ENCODE assay signal across 9 mouse cellular contexts in the genomic region with DNA sequence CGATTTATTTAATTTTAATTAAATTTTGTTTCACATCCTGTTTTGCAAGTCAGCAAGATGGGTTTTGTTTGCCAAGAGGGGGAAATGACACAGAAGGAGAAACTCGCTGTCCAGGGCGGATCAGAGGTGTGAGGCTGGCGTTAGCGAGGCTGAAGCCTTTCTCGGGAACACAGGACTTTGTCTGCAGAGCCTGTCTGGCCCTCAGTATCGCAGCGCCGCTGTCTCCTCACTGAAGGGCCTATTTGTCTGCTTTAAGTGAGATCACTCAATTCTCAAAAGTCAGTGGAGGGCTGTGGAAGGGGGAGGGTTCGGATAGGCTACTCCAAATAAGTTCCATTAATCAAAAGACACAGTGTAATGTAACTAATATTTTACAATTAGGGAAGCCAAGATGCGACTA.
DNase-seq lines count a peak whose midpoint lies in the region; ATAC-seq lines count a peak whose summit lies in the region.
"Had no signal": no experiment of that assay in that cellular context is flagged by ENCODE, and none has a peak within 500 bp of the region (broad histone marks: within the 10 kb centered on the region; RNA-seq: fewer than 3 reads in every experiment).

No protein-coding gene starts in this region.

- WGBS in kidney, embryonic 14.5 days = 17% methylated on average over 11 of the region's 11 CpGs
- 13% methylated on average over 11 of the region's 11 CpGs for WGBS in forebrain, embryonic 16.5 days
- 18% methylated on average over 11 of the region's 11 CpGs for WGBS in midbrain, embryonic 12.5 days

- no peak overlapping the region for H3K27ac ChIP-seq in kidney, embryonic 14.5 days (ENCODE audit: low read depth, low read length)
- H3K27ac ChIP-seq in forebrain, embryonic 16.5 days (ENCODE audit: low read length) = peak overlapping the region; percentile 50; the same call in 1 of the 2 replicates
- no peak overlapping the region for H3K27ac ChIP-seq in midbrain, embryonic 12.5 days (replicated peaks)

- H3K4me2 ChIP-seq in kidney, embryonic 14.5 days (replicated peaks; ENCODE audit: low read depth, low read length) = peak overlapping the region; percentile 57
- H3K4me2 ChIP-seq in forebrain, embryonic 16.5 days (ENCODE audit: low read length) = peak overlapping the region; percentile 79
- peak overlapping the region; percentile 54 for H3K4me2 ChIP-seq in midbrain, embryonic 12.5 days (replicated peaks)

- no peaks in the 10 kb centered on the region for H3K9me3 ChIP-seq in kidney, embryonic 14.5 days (ENCODE audit: control insufficient read depth, low read length)
- H3K9me3 ChIP-seq in forebrain, embryonic 16.5 days (ENCODE audit: control insufficient read depth, low read length) = no peaks in the 10 kb centered on the region
- H3K9me3 ChIP-seq in midbrain, embryonic 12.5 days = no peaks in the 10 kb centered on the region

- no peak for DNase-seq in kidney, adult 18-20 months
- DNase-seq in cerebellum, postnatal 10 days = peak; percentile 55 to 66
- no peak for DNase-seq in gastrocnemius, postnatal 25 days
- DNase-seq in frontal cortex, postnatal 25 days (ENCODE audit: low spot score in 2 of 2) = no peak
- no peak for DNase-seq in urinary bladder, postnatal 14 days (ENCODE audit: low spot score)
- DNase-seq: kidney, postnatal 10 days had no signal

- peaks cover 18% of the 10 kb centered on the region; the same call in 1 of the 2 replicates for H3K4me1 ChIP-seq in kidney, embryonic 14.5 days (ENCODE audit: control insufficient read depth, insufficient read depth, low read length)
- H3K4me1 ChIP-seq in forebrain, embryonic 16.5 days (replicated peaks; ENCODE audit: control insufficient read depth, insufficient read depth, low read length) = peaks cover 38% of the 10 kb centered on the region
- H3K4me1 ChIP-seq in midbrain, embryonic 12.5 days = peaks cover 40% of the 10 kb centered on the region

- H3K9ac ChIP-seq in kidney, embryonic 14.5 days (ENCODE audit: low read depth, low read length) = no peak overlapping the region
- peak overlapping the region; percentile 66 for H3K9ac ChIP-seq in forebrain, embryonic 16.5 days (replicated peaks; ENCODE audit: low read depth, low read length)
- peak overlapping the region; percentile 41; the same call in 1 of the 2 replicates for H3K9ac ChIP-seq in midbrain, embryonic 12.5 days (replicated peaks)

- H3K27me3 ChIP-seq in kidney, embryonic 14.5 days (ENCODE audit: control insufficient read depth, insufficient read depth, low read length) = peaks cover 28% of the 10 kb centered on the region
- 0 out of 2 replicates have a peak, but pooled peaks cover 2% of the 10 kb centered on the region for H3K27me3 ChIP-seq in forebrain, embryonic 16.5 days (replicated peaks; ENCODE audit: control insufficient read depth, insufficient read depth, low read length)
- peaks cover 51% of the 10 kb centered on the region for H3K27me3 ChIP-seq in midbrain, embryonic 12.5 days

- peak overlapping the region; percentile 32 for H3K4me3 ChIP-seq in kidney, embryonic 14.5 days (ENCODE audit: low read length)
- H3K4me3 ChIP-seq in forebrain, embryonic 16.5 days (replicated peaks; ENCODE audit: low read length) = peak overlapping the region; percentile 41
- H3K4me3 ChIP-seq in midbrain, embryonic 12.5 days = peak overlapping the region; percentile 29

- ATAC-seq in kidney, embryonic 14.5 days (ENCODE audit: low FRiP score, low TSS enrichment) = no peak
- peak; percentile 29 for ATAC-seq in forebrain, embryonic 16.5 days
- peak; percentile 18 for ATAC-seq in midbrain, embryonic 12.5 days (ENCODE audit: low FRiP score, low read depth)

- H3K36me3 ChIP-seq in kidney, embryonic 14.5 days (ENCODE audit: control insufficient read depth, insufficient read depth, low read length) = no peaks in the 10 kb centered on the region
- H3K36me3 ChIP-seq in forebrain, embryonic 16.5 days (ENCODE audit: control insufficient read depth, insufficient read depth) = no peaks in the 10 kb centered on the region
- no peaks in the 10 kb centered on the region for H3K36me3 ChIP-seq in midbrain, embryonic 12.5 days

Comparison
In these comparisons a context has a peak if more than half of its experiments do, and no peak if none do; other contexts are left out.
1. DNase-seq: peak in cerebellum, postnatal 10 days (2 of 2); none in kidney, adult 18-20 months (single experiment), gastrocnemius, postnatal 25 days (single experiment), frontal cortex, postnatal 25 days (0 of 2) and urinary bladder, postnatal 14 days (single experiment).
2. Peak in every context shown above with its lines, with median percentiles within 50 percentile points of each other: H3K4me2 ChIP-seq and H3K4me3 ChIP-seq.